Mouse (Mus musculus): Measurements from ENCODE around the gene Mdga2. TPM values are rescaled to one million over a fixed set of nuclear protein-coding genes. Genes with fewer than 3 reads are reported as not detected.

Gene Mdga2
- 9.0 and 11.5 TPM in 2 replicates for polyA plus RNA-seq (2016; fragmentation: Nextera tagmentation; extraction: Ambion mirVana)

DNA sequence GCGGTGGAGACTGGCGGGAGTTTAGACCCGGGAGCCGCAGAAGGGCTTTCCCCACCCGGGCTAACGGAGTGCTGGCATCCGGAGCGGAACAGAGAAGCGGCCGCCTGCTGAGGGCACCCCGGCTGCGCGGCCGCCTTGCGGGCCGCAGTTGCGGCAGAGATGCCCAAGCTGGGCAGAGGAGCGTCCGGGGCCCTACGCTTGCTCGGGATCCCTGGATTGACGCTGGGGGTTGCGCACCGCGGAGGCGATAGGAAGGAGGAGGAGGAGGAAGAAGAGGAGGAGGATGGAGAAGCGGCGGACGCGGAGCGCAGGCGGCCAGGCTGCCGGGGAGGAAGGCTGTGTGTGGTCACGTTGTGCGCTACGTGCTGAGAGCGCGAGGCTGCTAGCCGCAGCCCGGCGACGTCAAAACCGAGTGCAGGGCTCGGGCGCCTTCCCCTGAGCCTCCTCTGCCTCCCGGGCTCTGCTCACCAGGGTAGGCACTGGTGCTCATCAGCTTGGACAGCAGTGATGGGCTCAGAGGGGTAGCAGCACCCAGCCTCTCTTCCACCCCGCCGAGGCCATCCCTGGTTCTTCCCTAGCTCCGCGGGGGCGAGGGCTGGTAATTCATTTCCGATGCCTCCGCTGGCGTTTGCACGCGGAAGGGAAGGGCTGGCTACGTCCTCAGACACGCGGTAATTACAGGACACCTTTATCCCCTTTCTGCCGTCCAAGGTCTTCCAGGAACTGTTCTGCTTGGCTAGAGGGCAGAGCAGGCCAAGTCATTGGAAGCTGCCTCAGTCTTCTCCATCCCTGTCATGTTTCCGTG, at the start of gene Mdga2:
TSS of gene Mdga2 (minus strand) at position 329 of the 805 bp plus-strand sequence.
- Histone ChIP-seq H3K4me3 (peak within 1 kb of the TSS; percentile 76), H3K4me2 (replicated peaks) (peak within 1 kb of the TSS; percentile 80), H3K9ac (peak within 1 kb of the TSS; percentile 77), H3K9me3 (no peaks in the 10 kb centered on the region), H3K27me3 (replicated peaks) (0 out of 2 replicates have a peak, but pooled peaks cover 3% of the 10 kb centered on the region), H3K4me1 (peaks cover 16% of the 10 kb centered on the region; the same call in 1 of the 2 replicates), H3K27ac (peak within 1 kb of the TSS; percentile 70), H3K36me3 (no peaks in the 10 kb centered on the region)
- 1% methylated on average over 60 of the region's 61 CpGs for WGBS
- peak; percentile 76 for ATAC-seq (ENCODE audit: low FRiP score, low read depth)

DNA sequence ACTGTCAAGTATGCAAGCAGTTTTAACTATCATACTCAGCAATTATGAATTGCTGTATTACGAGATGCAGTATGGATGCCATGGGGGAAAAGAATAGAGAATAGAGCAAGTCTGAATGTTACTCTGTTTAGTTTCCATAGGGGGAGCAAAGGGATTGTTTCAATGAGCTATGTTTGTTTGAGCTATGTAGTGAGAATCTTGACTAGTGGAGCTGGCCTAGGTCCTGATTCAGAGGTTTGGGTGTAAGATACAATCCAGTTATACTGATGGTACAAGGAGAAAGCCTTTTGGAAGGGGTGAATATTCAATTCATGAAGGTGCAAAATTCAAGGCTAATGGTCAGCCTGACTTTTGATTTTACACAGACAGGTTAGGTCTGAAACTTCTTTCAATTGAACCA, 45.1 kb upstream of the Mdga2 start:
- Histone ChIP-seq H3K4me1 (no peaks in the 10 kb centered on the region), H3K27ac (no peak overlapping the region), H3K9ac (no peak overlapping the region), H3K36me3 (no peaks in the 10 kb centered on the region), H3K27me3 (replicated peaks) (no peaks in the 10 kb centered on the region), H3K9me3 (no peaks in the 10 kb centered on the region), H3K4me2 (replicated peaks) (no peak overlapping the region), H3K4me3 (no peak overlapping the region)
- WGBS, result 90% methylated on average over 1 of the region's 1 CpGs
- ATAC-seq (ENCODE audit: low FRiP score, low read depth), result no peak

DNA sequence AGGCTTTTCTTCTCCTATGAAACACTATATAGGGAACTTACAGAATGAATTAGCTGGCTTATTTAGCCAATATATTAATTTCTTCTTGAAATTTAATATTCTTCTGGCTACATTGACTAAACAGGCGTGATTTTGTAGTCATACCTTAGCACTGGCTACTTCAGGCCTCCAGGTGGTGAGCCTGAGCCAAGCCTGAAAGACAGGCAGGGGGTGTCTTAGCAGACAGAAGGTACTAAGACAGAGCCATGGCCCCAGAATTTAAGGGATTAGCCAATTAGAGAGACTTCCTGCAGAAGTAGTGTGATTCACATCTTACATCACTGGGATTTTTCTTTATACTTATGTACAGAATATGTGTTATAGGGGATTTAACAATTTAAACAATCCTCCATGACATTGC, 1.2 kb upstream of the Mdga2 start:
- 0 out of 2 replicates have a peak, but pooled peaks cover 3% of the 10 kb centered on the region for H3K27me3 ChIP-seq (replicated peaks)
- ATAC-seq (ENCODE audit: low FRiP score, low read depth), result no peak
- H3K36me3 ChIP-seq, result no peaks in the 10 kb centered on the region
- H3K27ac ChIP-seq, result no peak overlapping the region
- H3K9ac ChIP-seq, result no peak overlapping the region
- H3K4me1 ChIP-seq, result peaks cover 16% of the 10 kb centered on the region; the same call in 1 of the 2 replicates
- H3K4me3 ChIP-seq, result no peak overlapping the region
- no peaks in the 10 kb centered on the region for H3K9me3 ChIP-seq
- no peak overlapping the region for H3K4me2 ChIP-seq (replicated peaks)
- WGBS, result 54% methylated on average over 1 of the region's 1 CpGs

DNA sequence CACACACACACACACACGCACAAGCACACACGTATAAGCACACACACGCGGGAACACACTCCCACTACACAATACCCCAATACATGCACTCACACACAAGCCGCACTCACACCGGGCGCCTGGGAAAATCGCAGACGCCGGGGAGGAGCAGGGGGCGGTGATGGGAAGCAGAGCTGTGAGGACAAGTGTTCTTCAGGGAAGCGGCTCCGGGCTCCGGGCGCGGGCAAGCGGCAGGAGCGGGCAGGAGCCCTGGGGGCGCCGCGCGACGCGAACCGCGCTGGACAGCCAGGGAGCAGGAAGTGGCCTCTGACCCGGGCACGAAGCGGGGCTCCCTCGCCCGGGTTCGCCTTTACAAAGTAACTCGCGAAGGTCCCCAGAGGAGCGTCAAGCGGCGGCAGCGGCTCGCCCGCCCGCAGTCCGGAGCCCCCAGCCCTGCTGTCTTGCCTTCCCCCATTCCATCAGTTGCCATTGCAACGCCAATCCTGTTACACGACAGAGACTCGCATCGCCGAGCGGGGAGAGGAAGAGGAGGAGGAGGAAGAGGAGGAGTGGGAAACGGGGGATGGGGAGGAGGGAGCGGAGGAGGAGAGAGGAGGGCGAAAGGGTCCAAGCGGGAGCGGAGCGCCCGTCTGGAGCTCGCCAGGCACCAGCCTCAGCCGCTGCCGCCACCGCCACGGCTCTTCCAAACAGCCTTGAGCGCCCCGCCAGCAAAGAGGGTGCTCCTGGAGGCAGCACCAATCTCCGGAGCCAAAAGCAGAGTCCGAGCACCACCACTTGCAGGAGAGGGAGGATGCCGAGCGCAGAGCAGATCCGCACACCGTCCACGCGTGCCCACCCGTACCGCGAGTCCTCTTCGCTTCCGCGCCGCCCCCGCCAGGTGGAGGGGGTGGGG, 774 bp downstream of the Mdga2 start:
- Histone ChIP-seq H3K27me3 (replicated peaks) (0 out of 2 replicates have a peak, but pooled peaks cover 3% of the 10 kb centered on the region), H3K4me1 (peaks cover 16% of the 10 kb centered on the region; the same call in 1 of the 2 replicates), H3K9me3 (no peaks in the 10 kb centered on the region), H3K4me3 (peak overlapping the region; percentile 76), H3K4me2 (replicated peaks) (peak overlapping the region; percentile 80), H3K27ac (peak overlapping the region; percentile 70), H3K9ac (peak overlapping the region; percentile 77), H3K36me3 (no peaks in the 10 kb centered on the region)
- under 1% methylated on average over 74 of the region's 78 CpGs for WGBS
- peak; percentile 83 for ATAC-seq (ENCODE audit: low FRiP score, low read depth)

DNA sequence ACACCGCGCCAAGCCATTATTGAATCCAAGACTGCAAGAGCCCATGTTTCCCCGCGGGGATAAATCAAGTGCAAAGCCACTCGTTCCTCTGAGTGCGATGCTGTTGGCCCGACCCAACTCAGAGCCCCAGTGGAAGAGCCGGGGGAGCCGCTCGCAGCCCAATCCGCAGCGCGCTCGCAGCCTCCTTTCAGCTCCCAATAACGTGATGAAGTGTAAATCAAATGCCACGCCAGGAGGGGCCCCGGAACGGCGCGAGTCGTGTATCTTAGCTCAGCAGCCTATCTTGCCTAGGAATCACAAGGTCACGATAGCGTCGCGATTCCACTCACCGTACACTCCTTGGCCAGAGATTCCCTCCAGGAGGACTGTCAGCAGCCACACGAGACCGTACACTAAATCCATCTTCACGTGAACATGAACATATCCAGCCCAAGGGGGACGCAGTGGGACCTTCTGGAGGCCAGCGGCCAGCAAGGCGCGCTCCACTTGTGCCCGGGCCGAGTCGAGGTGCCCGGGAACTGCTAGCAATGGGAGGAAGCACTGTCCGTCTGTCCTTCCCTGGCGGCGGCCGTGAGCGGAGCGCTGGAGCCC, 1.6 kb downstream of the Mdga2 start:
- ATAC-seq (ENCODE audit: low FRiP score, low read depth), result peak; percentile 34
- peak overlapping the region; percentile 77 for H3K9ac ChIP-seq
- H3K9me3 ChIP-seq, result no peaks in the 10 kb centered on the region
- peak overlapping the region; percentile 76 for H3K4me3 ChIP-seq
- 0 out of 2 replicates have a peak, but pooled peaks cover 3% of the 10 kb centered on the region for H3K27me3 ChIP-seq (replicated peaks)
- peak overlapping the region; percentile 70; the same call in 1 of the 2 replicates for H3K27ac ChIP-seq
- WGBS, result under 1% methylated on average over 40 of the region's 43 CpGs
- peaks cover 16% of the 10 kb centered on the region; the same call in 1 of the 2 replicates for H3K4me1 ChIP-seq
- no peaks in the 10 kb centered on the region for H3K36me3 ChIP-seq
- H3K4me2 ChIP-seq (replicated peaks), result peak overlapping the region; percentile 80

DNA sequence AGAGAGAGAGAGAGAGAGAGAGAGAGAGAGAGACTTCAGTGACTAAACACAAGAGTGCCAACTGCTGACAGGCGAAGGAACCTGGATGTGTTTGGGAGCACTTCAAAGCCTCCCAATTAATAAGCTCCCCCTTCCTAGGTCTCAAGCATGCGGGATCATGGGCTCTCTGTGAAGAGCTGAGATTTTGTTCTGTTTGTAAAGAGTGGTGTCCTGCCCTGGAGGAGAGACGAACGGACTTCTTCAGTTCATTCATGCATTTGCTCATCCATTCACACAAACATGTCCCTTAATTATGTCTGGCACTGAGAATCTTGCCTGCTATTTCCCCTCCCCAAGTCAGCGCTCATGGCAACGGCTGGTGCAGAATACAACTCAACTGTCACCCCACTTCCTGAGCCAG, 2.3 kb downstream of the Mdga2 start:
- Histone ChIP-seq H3K4me3 (peak overlapping the region; percentile 76), H3K27ac (no peak overlapping the region), H3K9ac (peak overlapping the region; percentile 77; the same call in 1 of the 2 replicates), H3K36me3 (no peaks in the 10 kb centered on the region), H3K9me3 (no peaks in the 10 kb centered on the region), H3K4me1 (peaks cover 16% of the 10 kb centered on the region; the same call in 1 of the 2 replicates), H3K27me3 (replicated peaks) (0 out of 2 replicates have a peak, but pooled peaks cover 3% of the 10 kb centered on the region), H3K4me2 (replicated peaks) (peak overlapping the region; percentile 80)
- no peak for ATAC-seq (ENCODE audit: low FRiP score, low read depth)
- WGBS, result 0% methylated on average over 6 of the region's 6 CpGs

DNA sequence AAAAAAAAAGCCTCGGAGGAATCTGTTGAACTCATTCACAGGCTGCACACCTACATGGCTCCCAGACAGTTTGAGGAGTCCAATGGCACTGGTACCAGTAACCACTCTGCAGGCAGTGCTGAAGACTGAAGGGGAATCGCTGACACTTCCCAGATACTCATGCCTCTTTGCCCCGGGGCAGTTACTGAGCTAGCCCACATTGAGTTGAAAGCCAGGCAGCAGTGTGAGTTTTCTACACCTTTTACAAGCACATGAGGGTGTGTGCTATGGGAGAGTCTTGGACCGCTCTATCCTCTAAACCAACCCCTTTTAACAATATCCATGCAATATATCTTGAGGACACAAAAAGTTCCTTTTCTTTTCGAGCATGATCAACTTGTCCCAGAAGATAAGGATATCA, 2.8 kb downstream of the Mdga2 start:
- 27% methylated on average over 5 of the region's 5 CpGs for WGBS
- Histone ChIP-seq H3K36me3 (no peaks in the 10 kb centered on the region), H3K4me1 (peaks cover 16% of the 10 kb centered on the region; the same call in 1 of the 2 replicates), H3K27me3 (replicated peaks) (0 out of 2 replicates have a peak, but pooled peaks cover under 1% of the 10 kb centered on the region), H3K4me2 (replicated peaks) (peak overlapping the region; percentile 80), H3K9ac (peak overlapping the region; percentile 77; the same call in 1 of the 2 replicates), H3K9me3 (no peaks in the 10 kb centered on the region), H3K27ac (no peak overlapping the region), H3K4me3 (peak overlapping the region; percentile 76)
- ATAC-seq (ENCODE audit: low FRiP score, low read depth), result no peak

DNA sequence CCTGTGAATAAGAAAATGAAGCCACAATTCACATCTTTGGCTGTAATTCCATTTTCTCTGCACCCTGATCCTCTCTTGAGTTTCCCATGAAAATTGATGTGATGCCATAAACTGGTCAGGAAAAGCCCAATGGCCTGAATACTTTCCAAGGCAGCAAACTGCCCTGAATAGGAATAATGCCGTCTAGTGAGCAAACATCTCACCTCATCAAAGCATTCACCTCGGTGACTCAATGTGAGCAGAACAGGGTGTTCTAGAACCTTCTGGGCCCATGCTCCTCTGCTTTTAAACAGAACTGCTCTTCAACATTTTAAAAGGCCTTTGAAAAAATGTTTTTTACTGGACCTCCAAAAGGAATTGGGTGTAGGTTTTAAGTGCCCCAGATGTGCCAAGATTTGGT, 9.5 kb downstream of the Mdga2 start:
- H3K27ac ChIP-seq, result no peak overlapping the region
- H3K27me3 ChIP-seq (replicated peaks), result no peaks in the 10 kb centered on the region
- no peaks in the 10 kb centered on the region for H3K9me3 ChIP-seq
- no peak for ATAC-seq (ENCODE audit: low FRiP score, low read depth)
- H3K9ac ChIP-seq, result no peak overlapping the region
- H3K4me3 ChIP-seq, result no peak overlapping the region
- H3K4me2 ChIP-seq (replicated peaks), result no peak overlapping the region
- no peaks in the 10 kb centered on the region for H3K4me1 ChIP-seq
- 55% methylated on average over 2 of the region's 2 CpGs for WGBS
- no peaks in the 10 kb centered on the region for H3K36me3 ChIP-seq

DNA sequence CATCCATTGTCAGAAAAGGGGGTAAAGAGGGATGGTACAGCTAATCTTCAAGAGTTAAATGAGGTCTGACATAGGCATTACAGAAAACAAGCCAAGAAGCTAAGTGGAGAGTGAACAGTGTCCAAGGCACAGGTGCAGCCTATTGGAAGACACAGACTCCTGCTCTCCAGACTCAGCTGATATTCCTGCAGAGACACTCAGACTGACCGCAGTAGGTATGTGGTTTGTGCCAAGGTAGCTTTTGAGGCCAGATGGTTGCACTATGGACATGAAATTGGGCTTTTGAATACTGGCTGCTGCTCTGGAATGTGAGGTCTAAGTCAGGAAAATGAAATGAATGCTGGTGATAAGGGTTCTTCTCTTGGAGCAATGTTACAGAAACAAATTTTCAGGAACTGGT, 44.2 kb downstream of the Mdga2 start:
- Histone ChIP-seq H3K36me3 (no peaks in the 10 kb centered on the region), H3K27me3 (replicated peaks) (no peaks in the 10 kb centered on the region), H3K4me3 (no peak overlapping the region), H3K9ac (no peak overlapping the region), H3K9me3 (no peaks in the 10 kb centered on the region), H3K4me1 (no peaks in the 10 kb centered on the region), H3K27ac (no peak overlapping the region), H3K4me2 (replicated peaks) (no peak overlapping the region)
- ATAC-seq (ENCODE audit: low FRiP score, low read depth), result no peak
- 94% methylated on average over 1 of the region's 1 CpGs for WGBS

DNA sequence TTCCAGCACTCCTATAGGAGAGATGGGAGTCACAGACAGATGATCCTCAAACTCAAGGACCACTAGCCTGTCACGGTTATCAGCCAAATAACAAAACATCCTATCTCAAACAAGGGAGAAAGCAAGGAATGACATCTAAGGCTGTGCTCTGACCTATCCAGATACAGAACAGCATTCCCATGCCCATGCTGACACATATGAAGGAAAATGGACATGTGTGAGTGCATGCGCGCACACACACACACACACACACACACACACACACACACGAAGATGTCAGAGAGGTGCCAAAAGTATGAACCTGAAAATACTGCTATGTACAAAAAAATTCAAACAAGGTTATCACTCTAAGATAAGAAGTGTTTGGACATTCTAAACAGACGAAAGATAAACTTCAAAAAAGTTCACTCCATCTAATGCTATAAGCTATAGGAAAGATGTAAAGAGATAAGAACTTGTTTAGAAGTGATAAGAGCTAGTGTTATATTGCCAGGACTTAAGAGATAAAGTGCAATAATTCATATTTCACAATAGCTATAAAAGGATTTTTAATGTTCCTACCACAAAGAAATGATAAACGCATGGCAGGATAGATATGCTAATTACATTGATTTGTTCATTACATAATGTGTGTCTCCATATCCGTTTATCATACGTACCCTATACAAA, 65.6 kb downstream of the Mdga2 start:
- Histone ChIP-seq H3K4me2 (replicated peaks) (no peak overlapping the region), H3K9ac (no peak overlapping the region), H3K27me3 (replicated peaks) (no peaks in the 10 kb centered on the region), H3K36me3 (no peaks in the 10 kb centered on the region), H3K4me1 (no peaks in the 10 kb centered on the region), H3K27ac (no peak overlapping the region), H3K9me3 (no peaks in the 10 kb centered on the region), H3K4me3 (no peak overlapping the region)
- ATAC-seq (ENCODE audit: low FRiP score, low read depth), result no peak
- WGBS, result 91% methylated on average over 8 of the region's 8 CpGs

DNA sequence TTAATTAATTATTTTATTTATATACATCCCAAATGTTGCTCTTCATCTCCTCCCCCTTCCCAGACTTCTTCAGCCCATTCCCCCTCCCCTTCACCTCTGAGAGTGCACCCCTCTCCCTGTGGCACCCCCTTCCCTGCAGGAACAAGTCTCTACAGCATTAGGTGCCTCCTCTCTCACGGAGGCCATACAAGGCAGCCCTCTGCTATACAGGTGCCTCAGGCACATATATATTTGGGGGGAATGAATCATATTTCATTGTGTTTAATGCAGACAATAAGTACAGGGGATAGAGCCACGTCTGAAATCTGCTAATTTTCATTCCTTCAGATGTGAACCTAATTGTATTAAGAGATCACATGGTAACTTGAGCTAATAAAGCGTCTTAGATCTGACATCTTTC, 69.3 kb downstream of the Mdga2 start:
- WGBS, result 68% methylated on average over 3 of the region's 3 CpGs
- ATAC-seq (ENCODE audit: low FRiP score, low read depth), result no peak
- H3K27ac ChIP-seq, result no peak overlapping the region

More for the DNA sequence above, 69.3 kb downstream of the Mdga2 start:
- no peak overlapping the region for H3K9ac ChIP-seq
- no peaks in the 10 kb centered on the region for H3K36me3 ChIP-seq
- H3K4me1 ChIP-seq, result no peaks in the 10 kb centered on the region
- no peak overlapping the region for H3K4me2 ChIP-seq (replicated peaks)
- no peak overlapping the region for H3K4me3 ChIP-seq
- no peaks in the 10 kb centered on the region for H3K27me3 ChIP-seq (replicated peaks)
- no peaks in the 10 kb centered on the region for H3K9me3 ChIP-seq

All from neural tube, embryonic 12.5 days (tissue).